Mouse (Mus musculus) hindbrain, embryonic 12.5 days (tissue): ENCODE measurements at regions not wholly inside any gene's neighbourhood (a gene's known extent, or its start where the extent isn't known, plus 50 kb on each side); places are given as distances from the start of the nearest gene placed in this dataset.

ENCODE experiments used
- ATAC-seq: fragments of 200-750 bp; cut with Nextera tagmentation; 2 replicates; pipeline ENCODE4 v1.8.0; 2017; ENCODE audit warnings: moderate TSS enrichment; ENCODE audit not compliant: low FRiP score
- H3K27ac ChIP-seq: fragments of 300-500 bp; sonication (generic); 2 replicates; pipeline ENCODE4 v1.5.1; 2016; ENCODE audit warnings: mild to moderate bottlenecking
- H3K27me3 ChIP-seq: fragments of 300-500 bp; sonication (generic); 2 replicates; pipeline ENCODE4 v1.6.1; 2016; ENCODE audit warnings: mild to moderate bottlenecking
- H3K36me3 ChIP-seq: fragments of 300-500 bp; sonication (generic); 2 replicates; pipeline ENCODE4 v1.6.1; 2016; ENCODE audit warnings: mild to moderate bottlenecking
- H3K4me1 ChIP-seq: fragments of 300-500 bp; sonication (generic); 2 replicates; pipeline ENCODE4 v1.6.1; 2016
- H3K4me2 ChIP-seq: fragments of 300-500 bp; sonication (generic); replicated peaks from 2 replicates; pipeline ENCODE4 v1.6.1; 2016; ENCODE audit warnings: mild to moderate bottlenecking
- H3K4me3 ChIP-seq: fragments of 300-500 bp; sonication (generic); 2 replicates; pipeline ENCODE4 v1.5.1; 2016; ENCODE audit warnings: mild to moderate bottlenecking
- H3K9ac ChIP-seq: fragments of 300-500 bp; sonication (generic); 2 replicates; pipeline ENCODE4 v1.6.1; 2016; ENCODE audit warnings: mild to moderate bottlenecking, moderate library complexity
- H3K9me3 ChIP-seq: fragments of 300-500 bp; sonication (generic); replicated peaks from 2 replicates; pipeline ENCODE4 v1.6.1; 2016; ENCODE audit warnings: mild to moderate bottlenecking
- WGBS: fragments of 180-500 bp; shearing (Covaris S2); methylation state at CpG from one replicate; pipeline ENCODE4 v1.1.7; 2016; 5-methylcytosine and 5-hydroxymethylcytosine counted together

- ATAC-seq, result no peak
- H3K9me3 ChIP-seq, result no peaks in the 10 kb centered on the region
- H3K36me3 ChIP-seq, result no peaks in the 10 kb centered on the region
- H3K4me1 ChIP-seq, result no peaks in the 10 kb centered on the region
- H3K27ac ChIP-seq, result no peak overlapping the region
- no peaks in the 10 kb centered on the region for H3K27me3 ChIP-seq
- 29% methylated on average over 5 of the region's 5 CpGs for WGBS
- no peak overlapping the region for H3K9ac ChIP-seq
- H3K4me3 ChIP-seq, result no peak overlapping the region
- H3K4me2 ChIP-seq, result no peak overlapping the region
These were observed 579.1 kb downstream of the Rps29 start for GRCm38 (mm10) chr12:68579909-68580308.

GRCm38 (mm10) chr12:68577453-68577852 lies 581.5 kb downstream of the Rps29 start:
- Histone ChIP-seq H3K4me3 (no peak overlapping the region), H3K36me3 (no peaks in the 10 kb centered on the region), H3K27ac (no peak overlapping the region), H3K27me3 (no peaks in the 10 kb centered on the region), H3K9me3 (no peaks in the 10 kb centered on the region), H3K4me1 (no peaks in the 10 kb centered on the region), H3K4me2 (no peak overlapping the region), H3K9ac (no peak overlapping the region)
- ATAC-seq, result peak; percentile 86
- 41% methylated on average over 6 of the region's 6 CpGs for WGBS

- H3K36me3 ChIP-seq, result no peaks in the 10 kb centered on the region
- H3K4me3 ChIP-seq, result no peak overlapping the region
- H3K4me2 ChIP-seq, result no peak overlapping the region
- H3K9me3 ChIP-seq, result no peaks in the 10 kb centered on the region
- H3K27ac ChIP-seq, result no peak overlapping the region
- H3K9ac ChIP-seq, result no peak overlapping the region
- no peaks in the 10 kb centered on the region for H3K4me1 ChIP-seq
- ATAC-seq, result no peak
- no peaks in the 10 kb centered on the region for H3K27me3 ChIP-seq
- 55% methylated on average over 7 of the region's 7 CpGs for WGBS
These were observed 582.1 kb downstream of the Rps29 start for GRCm38 (mm10) chr12:68576855-68577254.

- Histone ChIP-seq H3K27me3 (no peaks in the 10 kb centered on the region), H3K4me1 (no peaks in the 10 kb centered on the region), H3K4me3 (no peak overlapping the region), H3K9ac (no peak overlapping the region), H3K36me3 (no peaks in the 10 kb centered on the region), H3K9me3 (no peaks in the 10 kb centered on the region), H3K27ac (no peak overlapping the region), H3K4me2 (no peak overlapping the region)
- 0 out of 2 replicates have a peak, but pooled peaks have one; percentile 38 for ATAC-seq
- 66% methylated on average over 7 of the region's 7 CpGs for WGBS
These were observed 603.9 kb downstream of the Rps29 start for GRCm38 (mm10) chr12:68554943-68555627.

- Histone ChIP-seq H3K9me3 (no peaks in the 10 kb centered on the region), H3K36me3 (no peaks in the 10 kb centered on the region), H3K4me3 (no peak overlapping the region), H3K4me2 (no peak overlapping the region), H3K27me3 (no peaks in the 10 kb centered on the region), H3K27ac (no peak overlapping the region), H3K9ac (no peak overlapping the region), H3K4me1 (no peaks in the 10 kb centered on the region)
- ATAC-seq, result no peak
- WGBS, result 48% methylated on average over 2 of the region's 2 CpGs
These were observed 604.7 kb downstream of the Rps29 start for GRCm38 (mm10) chr12:68554292-68554691.

GRCm38 (mm10) chr12:68541811-68542210 lies 617.2 kb downstream of the Rps29 start:
- ATAC-seq, result no peak
- Histone ChIP-seq H3K27me3 (no peaks in the 10 kb centered on the region), H3K4me2 (no peak overlapping the region), H3K27ac (no peak overlapping the region), H3K36me3 (no peaks in the 10 kb centered on the region), H3K9ac (no peak overlapping the region), H3K9me3 (no peaks in the 10 kb centered on the region), H3K4me3 (no peak overlapping the region), H3K4me1 (no peaks in the 10 kb centered on the region)
- WGBS, result 49% methylated on average over 3 of the region's 3 CpGs

- no peaks in the 10 kb centered on the region for H3K36me3 ChIP-seq
- no peak overlapping the region for H3K27ac ChIP-seq
- H3K27me3 ChIP-seq, result no peaks in the 10 kb centered on the region
- WGBS, result 83% methylated on average over 4 of the region's 4 CpGs
- ATAC-seq, result no peak
- H3K4me1 ChIP-seq, result no peaks in the 10 kb centered on the region
- no peak overlapping the region for H3K9ac ChIP-seq
- H3K9me3 ChIP-seq, result no peaks in the 10 kb centered on the region
- H3K4me2 ChIP-seq, result no peak overlapping the region
- no peak overlapping the region for H3K4me3 ChIP-seq
These were observed 658.2 kb downstream of the Rps29 start for GRCm38 (mm10) chr12:68500794-68501193.

- Histone ChIP-seq H3K36me3 (no peaks in the 10 kb centered on the region), H3K9ac (no peak overlapping the region), H3K27ac (no peak overlapping the region), H3K4me1 (no peaks in the 10 kb centered on the region), H3K4me2 (no peak overlapping the region), H3K27me3 (no peaks in the 10 kb centered on the region), H3K9me3 (no peaks in the 10 kb centered on the region), H3K4me3 (no peak overlapping the region)
- 53% methylated on average over 4 of the region's 4 CpGs for WGBS
- ATAC-seq, result no peak
These were observed 696.0 kb downstream of the Rps29 start for GRCm38 (mm10) chr12:68463032-68463431.

- no peak overlapping the region for H3K4me3 ChIP-seq
- no peak for ATAC-seq
- H3K27ac ChIP-seq, result no peak overlapping the region
- no peaks in the 10 kb centered on the region for H3K27me3 ChIP-seq
- H3K4me1 ChIP-seq, result no peaks in the 10 kb centered on the region
- no peaks in the 10 kb centered on the region for H3K9me3 ChIP-seq
- H3K4me2 ChIP-seq, result no peak overlapping the region
- no peak overlapping the region for H3K9ac ChIP-seq
- 89% methylated on average over 7 of the region's 7 CpGs for whole genome bisulfite sequencing
- H3K36me3 ChIP-seq, result no peaks in the 10 kb centered on the region
These were observed 700.8 kb downstream of the Rps29 start for GRCm38 (mm10) chr12:68458196-68458595.

- WGBS, result 80% methylated on average over 1 of the region's 1 CpGs
- no peaks in the 10 kb centered on the region for H3K4me1 ChIP-seq
- no peak overlapping the region for H3K27ac ChIP-seq
- no peaks in the 10 kb centered on the region for H3K9me3 ChIP-seq
- H3K36me3 ChIP-seq, result no peaks in the 10 kb centered on the region
- no peak overlapping the region for H3K4me3 ChIP-seq
- H3K4me2 ChIP-seq, result no peak overlapping the region
- no peaks in the 10 kb centered on the region for H3K27me3 ChIP-seq
- no peak for ATAC-seq
- H3K9ac ChIP-seq, result no peak overlapping the region
These were observed 732.4 kb downstream of the Rps29 start for GRCm38 (mm10) chr12:68426601-68427000.

- no peak overlapping the region for H3K27ac ChIP-seq
- no peaks in the 10 kb centered on the region for H3K9me3 ChIP-seq
- no peak for ATAC-seq
- no peak overlapping the region for H3K4me2 ChIP-seq
- H3K27me3 ChIP-seq, result no peaks in the 10 kb centered on the region
- no peaks in the 10 kb centered on the region for H3K36me3 ChIP-seq
- H3K9ac ChIP-seq, result no peak overlapping the region
- no peaks in the 10 kb centered on the region for H3K4me1 ChIP-seq
- no peak overlapping the region for H3K4me3 ChIP-seq
These were observed 734.0 kb downstream of the Rps29 start for GRCm38 (mm10) chr12:68425006-68425405.
